Mouse (Mus musculus) spleen, embryonic (tissue): ENCODE measurements around the gene Dydc1.

Experiments used
- CTCF ChIA-PET: fragments of 350-600 bp; sonication (Branson Sonifier 250); formaldehyde crosslinking; loops from one replicate; lab custom pipeline; 2022; lab: Charles Lee

Gene Dydc1

GRCm38 (mm10) chr14:41096296-41096860 is 23.7 kb downstream of the Dydc1 start:
- CTCF ChIA-PET: no interaction called here

- CTCF ChIA-PET: no interaction called here
These were observed 26.0 kb downstream of the Dydc1 start for GRCm38 (mm10) chr14:41098726-41099125.

DNA sequence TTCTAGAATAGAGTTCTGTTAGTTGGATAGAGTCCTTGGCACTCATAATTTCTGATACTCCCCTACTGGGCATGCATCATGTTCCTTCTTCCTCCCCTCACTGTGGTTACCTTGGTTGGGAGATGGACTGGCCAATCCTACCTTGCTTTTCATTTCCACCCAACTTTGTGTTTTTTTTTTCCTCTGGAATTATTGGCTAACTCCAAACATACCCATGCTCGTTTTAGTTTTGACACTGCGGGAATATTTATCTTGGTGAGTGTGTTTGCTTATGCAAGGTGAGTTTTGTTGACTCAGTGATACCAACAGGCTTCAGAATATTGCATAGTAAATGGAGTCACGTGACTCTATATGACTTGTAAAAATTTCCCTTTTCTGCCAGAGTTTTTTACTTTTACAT is 28.0 kb downstream of the Dydc1 start:
- CTCF ChIA-PET: no interaction called here

- CTCF ChIA-PET: no interaction called here
These were observed 28.5 kb downstream of the Dydc1 start for GRCm38 (mm10) chr14:41101242-41101641.

DNA sequence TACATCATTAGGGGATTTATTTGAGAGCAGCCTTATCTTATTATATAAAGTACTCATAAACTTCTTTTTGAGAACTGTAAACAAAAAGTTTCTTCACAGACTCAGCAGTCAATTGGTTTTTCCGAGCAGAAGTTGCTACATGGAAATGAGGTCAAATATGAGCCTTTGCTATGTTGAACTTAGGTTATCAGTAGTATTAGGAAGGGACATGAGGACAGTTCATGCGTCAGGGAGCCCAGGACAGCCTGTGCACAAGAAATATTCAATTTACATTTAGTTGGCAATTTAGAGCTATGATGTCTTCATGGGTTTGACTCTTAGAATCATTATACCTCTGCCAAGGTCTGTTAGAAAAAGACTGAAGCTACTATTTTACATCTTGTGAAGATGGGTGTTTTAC is 29.6 kb downstream of the Dydc1 start:
- CTCF ChIA-PET: no interaction called here

- CTCF ChIA-PET: no interaction called here
These were observed 32.2 kb downstream of the Dydc1 start, which contains the start of gene Mat1a for GRCm38 (mm10) chr14:41104853-41105444. TSS of gene Mat1a (plus strand) at chr14:41105035.

GRCm38 (mm10) chr14:41111031-41111668 is 38.4 kb downstream of the Dydc1 start:
- CTCF ChIA-PET: no interaction called here

DNA sequence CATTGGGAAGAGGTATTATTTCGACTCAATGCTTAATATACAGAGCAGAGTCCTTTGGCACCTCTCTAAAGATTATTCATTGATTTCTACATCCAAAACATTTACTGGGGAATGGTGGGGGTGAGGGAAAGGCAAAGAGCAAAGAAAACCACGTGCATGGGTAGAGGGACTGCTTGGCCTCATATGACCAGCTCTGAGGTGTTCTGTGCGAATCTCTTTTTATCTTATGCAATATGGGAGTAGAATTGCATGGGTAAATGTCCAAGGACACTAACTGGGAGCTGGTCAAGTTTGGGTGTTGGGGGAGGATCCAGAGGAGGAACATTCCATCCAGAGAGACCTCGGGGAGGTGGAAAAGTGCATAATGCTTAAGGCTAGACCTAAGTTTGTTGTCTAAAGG is 40.2 kb downstream of the Dydc1 start:
- CTCF ChIA-PET: no interaction called here

- CTCF ChIA-PET: no interaction called here
These were observed 43.6 kb downstream of the Dydc1 start for GRCm38 (mm10) chr14:41116271-41116670.

GRCm38 (mm10) chr14:41124683-41125082 is 52.0 kb downstream of the Dydc1 start:
- CTCF ChIA-PET: no interaction called here

DNA sequence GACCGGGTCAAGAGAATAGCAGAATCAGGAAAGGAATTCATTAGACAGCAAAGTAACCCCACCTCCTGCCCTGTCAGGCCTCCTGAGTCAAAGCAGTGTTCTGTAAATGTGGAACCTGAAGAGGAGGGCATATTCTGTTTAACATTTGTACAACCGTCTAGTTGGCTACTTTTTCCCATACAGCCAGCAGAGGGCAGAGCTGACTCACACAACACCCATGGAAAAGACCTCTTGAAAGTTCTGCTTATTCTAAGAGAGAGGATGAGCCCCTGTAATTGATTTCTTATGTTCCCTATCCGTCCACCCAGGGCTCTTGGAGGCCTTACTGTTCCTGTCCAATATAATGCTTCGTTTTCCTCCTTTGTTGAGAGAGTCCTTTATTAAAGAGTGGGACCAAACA is 55.3 kb downstream of the Dydc1 start:
- CTCF ChIA-PET: no interaction called here

- CTCF ChIA-PET: no interaction called here
These were observed 58.8 kb downstream of the Dydc1 start, which contains the start of gene Sftpa1 for GRCm38 (mm10) chr14:41131540-41131939. TSS of gene Sftpa1 (plus strand) at chr14:41131782.

- CTCF ChIA-PET: no interaction called here
These were observed 64.3 kb downstream of the Dydc1 start for GRCm38 (mm10) chr14:41137006-41137405.

GRCm38 (mm10) chr14:41140686-41141085 is 68.0 kb downstream of the Dydc1 start:
- CTCF ChIA-PET: no interaction called here
